Mouse (Mus musculus) bone marrow macrophage, adult 2 months (primary cell): Measurements from ENCODE around the gene Dand5. TPM values are rescaled to one million over a fixed set of nuclear protein-coding genes. Genes with fewer than 3 reads are reported as not detected.

Experiments
- H3K27ac ChIP-seq: 2 replicates; pipeline ENCODE4 v1.5.1; 2012; ENCODE audit warnings: low read depth, low read length; ENCODE audit not compliant: insufficient read depth
- H3K4me1 ChIP-seq: 2 replicates; pipeline ENCODE4 v1.6.1; 2012; ENCODE audit warnings: low read length; ENCODE audit not compliant: control insufficient read depth, insufficient read depth
- H3K4me3 ChIP-seq: 2 replicates; pipeline ENCODE4 v1.5.1; 2012; ENCODE audit warnings: mild to moderate bottlenecking, low read length, moderate library complexity; ENCODE audit not compliant: insufficient read depth
- CTCF ChIP-seq: IDR thresholded peaks from 2 replicates; pipeline ENCODE4 v1.5.1; 2012; ENCODE audit warnings: low read depth, mild to moderate bottlenecking, low read length, moderate library complexity
- POLR2A ChIP-seq: IDR thresholded peaks from 2 replicates; pipeline ENCODE4 v1.6.1; 2012; ENCODE audit warnings: mild to moderate bottlenecking, low read depth, low read length, borderline replicate concordance
- polyA plus RNA-seq: library from polyadenylated mRNA; stranded (reverse); fragments of >200 nt; gene quantifications from 2 replicates; pipeline ENCODE4 v1.2.4, GENCODE M21; 2012; ENCODE audit not compliant: missing spikeins, insufficient read depth, insufficient read length

The Dand5 gene
- polyA plus RNA-seq, result 3.3 and 5.4 TPM in 2 replicates

- Histone ChIP-seq H3K4me1 (no peaks in the 10 kb centered on the region), H3K4me3 (no peak within 1 kb of the TSS), H3K27ac (no peak within 1 kb of the TSS)
- no peak for TF ChIP-seq POLR2A
- TF ChIP-seq CTCF, result no peak
These were observed at the start of gene Dand5 for GRCm38 (mm10) chr8:84822723-84823122. Gene Dand5, minus strand, starts transcription at chr8:84822823.

- TF ChIP-seq CTCF (no peak), POLR2A (0 out of 2 replicates have a peak, but pooled peaks have one; percentile 13)
- H3K27ac ChIP-seq, result peak within 1 kb of the TSS; percentile 34; the same call in 1 of the 2 replicates
- peak within 1 kb of the TSS; percentile 61 for H3K4me3 ChIP-seq
- H3K4me1 ChIP-seq, result peaks cover 9% of the 10 kb centered on the region
These were observed 49.0 kb upstream of the Dand5 start, which contains the start of gene Syce2 for GRCm38 (mm10) chr8:84871376-84872308. Gene Syce2, plus strand, starts transcription at chr8:84872111.

- peaks cover 3% of the 10 kb centered on the region; the same call in 1 of the 2 replicates for H3K4me1 ChIP-seq
- H3K4me3 ChIP-seq, result peak within 1 kb of the TSS; percentile 89
- TF ChIP-seq POLR2A, result peak; percentile 29; the same call in 1 of the 2 replicates
- TF ChIP-seq CTCF, result no peak
- H3K27ac ChIP-seq, result peak within 1 kb of the TSS; percentile 69
These were observed 34.3 kb upstream of the Dand5 start, which contains the start of gene Farsa for GRCm38 (mm10) chr8:84856864-84857441. Gene Farsa, plus strand, starts transcription at chr8:84856989.

GRCm38 (mm10) chr8:84856434-84856833 is 33.8 kb upstream of the Dand5 start:
- H3K4me1 ChIP-seq, result peaks cover 3% of the 10 kb centered on the region; the same call in 1 of the 2 replicates
- TF ChIP-seq CTCF (no peak), POLR2A (no peak)
- H3K4me3 ChIP-seq, result no peak overlapping the region
- H3K27ac ChIP-seq, result no peak overlapping the region

GRCm38 (mm10) chr8:84847684-84848435 is 25.2 kb upstream of the Dand5 start:
- TF ChIP-seq CTCF, result no peak
- TF ChIP-seq POLR2A, result 0 out of 2 replicates have a peak, but pooled peaks have one; percentile 7
- H3K27ac ChIP-seq, result peak overlapping the region; percentile 92
- peak overlapping the region; percentile 86; the same call in 1 of the 2 replicates for H3K4me3 ChIP-seq
- H3K4me1 ChIP-seq, result peaks cover 25% of the 10 kb centered on the region

GRCm38 (mm10) chr8:84846722-84847572 is 24.3 kb upstream of the Dand5 start, which contains the start of gene Calr:
Gene Calr, minus strand, starts transcription at chr8:84846934.
- H3K4me3 ChIP-seq, result peak within 1 kb of the TSS; percentile 98
- peaks cover 26% of the 10 kb centered on the region for H3K4me1 ChIP-seq
- H3K27ac ChIP-seq, result peak within 1 kb of the TSS; percentile 92
- no peak for TF ChIP-seq CTCF
- peak; percentile 83; the same call in 1 of the 2 replicates for TF ChIP-seq POLR2A

GRCm38 (mm10) chr8:84846094-84846721 is 23.6 kb upstream of the Dand5 start:
- Histone ChIP-seq H3K27ac (peak overlapping the region; percentile 77), H3K4me3 (peak overlapping the region; percentile 98), H3K4me1 (peaks cover 26% of the 10 kb centered on the region)
- TF ChIP-seq POLR2A (no peak), CTCF (no peak)
